Mouse (Mus musculus): ENCODE data around the gene 5730522E02Rik. TPM values are rescaled to one million over a fixed set of nuclear protein-coding genes. Genes with fewer than 3 reads are reported as not detected.
"Not testable (repeated sequence)": the region's sequence is repeated elsewhere in the genome, so short reads cannot be mapped to it uniquely, and the experiment has no call there.

The 5730522E02Rik gene
- 14.6 and 14.9 TPM in 2 replicates for polyA plus RNA-seq (2014; fragmentation: Nextera tagmentation; extraction: Ambion mirVana)

- H3K9me3 ChIP-seq (replicated peaks; ENCODE audit: control insufficient read depth, low read length), result no peaks in the 10 kb centered on the region
- DNase-seq (ENCODE audit: low spot score) (peak; percentile 37), ATAC-seq (no peak; the same call in 1 of the 2 replicates)
- peak within 1 kb of the TSS; percentile 61 for H3K4me3 ChIP-seq (ENCODE audit: low read depth, low read length)
- H3K4me2 ChIP-seq (ENCODE audit: low read length), result peak within 1 kb of the TSS; percentile 64
- WGBS, result 3% methylated on average over 28 of the region's 31 CpGs
- peak within 1 kb of the TSS; percentile 97 for H3K9ac ChIP-seq (ENCODE audit: low read length)
- H3K27ac ChIP-seq (ENCODE audit: low read depth, low read length), result peak within 1 kb of the TSS; percentile 98
- no peaks in the 10 kb centered on the region for H3K27me3 ChIP-seq (replicated peaks; ENCODE audit: control insufficient read depth, insufficient read depth, low read length)
- no peaks in the 10 kb centered on the region for H3K36me3 ChIP-seq (ENCODE audit: control insufficient read depth, insufficient read depth, low read length)
- H3K4me1 ChIP-seq (ENCODE audit: control insufficient read depth, insufficient read depth, low read length), result peaks cover 3% of the 10 kb centered on the region
Measured at GRCm38 (mm10) chr11:26210582-26211180, at the start of gene 5730522E02Rik. Gene 5730522E02Rik, minus strand, starts transcription at chr11:26210763.

- 91% methylated on average over 1 of the region's 1 CpGs for WGBS
- no peaks in the 10 kb centered on the region for H3K9me3 ChIP-seq (replicated peaks; ENCODE audit: control insufficient read depth, low read length)
Measured at GRCm38 (mm10) chr11:26236540-26236939, 26.0 kb upstream of the 5730522E02Rik start.

GRCm38 (mm10) chr11:26229895-26230294 lies 19.3 kb upstream of the 5730522E02Rik start:
- Histone ChIP-seq H3K4me1 (ENCODE audit: control insufficient read depth, insufficient read depth, low read length) (no peaks in the 10 kb centered on the region), H3K4me3 (ENCODE audit: low read depth, low read length) (no peak overlapping the region), H3K4me2 (ENCODE audit: low read length) (no peak overlapping the region), H3K36me3 (ENCODE audit: control insufficient read depth, insufficient read depth, low read length) (no peaks in the 10 kb centered on the region), H3K9ac (ENCODE audit: low read length) (no peak overlapping the region), H3K27ac (ENCODE audit: low read depth, low read length) (no peak overlapping the region), H3K9me3 (replicated peaks; ENCODE audit: control insufficient read depth, low read length) (no peaks in the 10 kb centered on the region), H3K27me3 (replicated peaks; ENCODE audit: control insufficient read depth, insufficient read depth, low read length) (no peaks in the 10 kb centered on the region)
- DNase-seq (ENCODE audit: low spot score) (peak; percentile 41), ATAC-seq (no peak)
- 65% methylated on average over 1 of the region's 1 CpGs for WGBS

More at GRCm38 (mm10) chr11:26236540-26236939, 26.0 kb upstream of the 5730522E02Rik start:
- no peak overlapping the region for H3K4me2 ChIP-seq (ENCODE audit: low read length)
- no peak overlapping the region for H3K4me3 ChIP-seq (ENCODE audit: low read depth, low read length)
- no peaks in the 10 kb centered on the region for H3K4me1 ChIP-seq (ENCODE audit: control insufficient read depth, insufficient read depth, low read length)
- no peaks in the 10 kb centered on the region for H3K27me3 ChIP-seq (replicated peaks; ENCODE audit: control insufficient read depth, insufficient read depth, low read length)
- H3K36me3 ChIP-seq (ENCODE audit: control insufficient read depth, insufficient read depth, low read length), result no peaks in the 10 kb centered on the region
- no peak overlapping the region for H3K27ac ChIP-seq (ENCODE audit: low read depth, low read length)
- DNase-seq (ENCODE audit: low spot score) (no peak), ATAC-seq (no peak)
- H3K9ac ChIP-seq (ENCODE audit: low read length), result no peak overlapping the region

- not testable (repeated sequence) for H3K36me3 ChIP-seq (ENCODE audit: control insufficient read depth, insufficient read depth, low read length); H3K4me3 ChIP-seq (ENCODE audit: low read depth, low read length); H3K9ac ChIP-seq (ENCODE audit: low read length); H3K4me1 ChIP-seq (ENCODE audit: control insufficient read depth, insufficient read depth, low read length); H3K9me3 ChIP-seq (replicated peaks; ENCODE audit: control insufficient read depth, low read length); DNase-seq (ENCODE audit: low spot score); H3K4me2 ChIP-seq (ENCODE audit: low read length); H3K27ac ChIP-seq (ENCODE audit: low read depth, low read length); ATAC-seq; H3K27me3 ChIP-seq (replicated peaks; ENCODE audit: control insufficient read depth, insufficient read depth, low read length)
- WGBS, result 89% methylated on average over 1 of the region's 1 CpGs
Measured at GRCm38 (mm10) chr11:26213643-26214042, 3.1 kb upstream of the 5730522E02Rik start.

GRCm38 (mm10) chr11:26209811-26210581 lies 567 bp downstream of the 5730522E02Rik start:
- peak; percentile 93 for ATAC-seq

GRCm38 (mm10) chr11:26203466-26203865 lies 7.1 kb downstream of the 5730522E02Rik start:
- Histone ChIP-seq H3K9me3 (replicated peaks; ENCODE audit: control insufficient read depth, low read length) (no peaks in the 10 kb centered on the region), H3K4me1 (ENCODE audit: control insufficient read depth, insufficient read depth, low read length) (no peaks in the 10 kb centered on the region), H3K27me3 (replicated peaks; ENCODE audit: control insufficient read depth, insufficient read depth, low read length) (no peaks in the 10 kb centered on the region), H3K27ac (ENCODE audit: low read depth, low read length) (no peak overlapping the region), H3K9ac (ENCODE audit: low read length) (no peak overlapping the region), H3K4me2 (ENCODE audit: low read length) (no peak overlapping the region), H3K4me3 (ENCODE audit: low read depth, low read length) (no peak overlapping the region), H3K36me3 (ENCODE audit: control insufficient read depth, insufficient read depth, low read length) (no peaks in the 10 kb centered on the region)
- WGBS, result 85% methylated on average over 2 of the region's 2 CpGs
- ATAC-seq (no peak), DNase-seq (ENCODE audit: low spot score) (no peak)

More at GRCm38 (mm10) chr11:26209811-26210581, 567 bp downstream of the 5730522E02Rik start:
- Histone ChIP-seq H3K36me3 (ENCODE audit: control insufficient read depth, insufficient read depth, low read length) (no peaks in the 10 kb centered on the region), H3K4me3 (ENCODE audit: low read depth, low read length) (peak overlapping the region; percentile 61), H3K4me1 (ENCODE audit: control insufficient read depth, insufficient read depth, low read length) (peaks cover 3% of the 10 kb centered on the region), H3K27me3 (replicated peaks; ENCODE audit: control insufficient read depth, insufficient read depth, low read length) (no peaks in the 10 kb centered on the region), H3K27ac (ENCODE audit: low read depth, low read length) (peak overlapping the region; percentile 98), H3K9ac (ENCODE audit: low read length) (peak overlapping the region; percentile 97), H3K4me2 (ENCODE audit: low read length) (peak overlapping the region; percentile 64), H3K9me3 (replicated peaks; ENCODE audit: control insufficient read depth, low read length) (no peaks in the 10 kb centered on the region)
- DNase-seq (ENCODE audit: low spot score), result peak; percentile 80
- WGBS, result under 1% methylated on average over 48 of the region's 73 CpGs

GRCm38 (mm10) chr11:26202842-26203241 lies 7.7 kb downstream of the 5730522E02Rik start:
- no peak overlapping the region for H3K9ac ChIP-seq (ENCODE audit: low read length)
- no peaks in the 10 kb centered on the region for H3K27me3 ChIP-seq (replicated peaks; ENCODE audit: control insufficient read depth, insufficient read depth, low read length)
- ATAC-seq (no peak), DNase-seq (ENCODE audit: low spot score) (no peak)
- H3K36me3 ChIP-seq (ENCODE audit: control insufficient read depth, insufficient read depth, low read length), result no peaks in the 10 kb centered on the region
- 81% methylated on average over 5 of the region's 5 CpGs for WGBS
- H3K4me1 ChIP-seq (ENCODE audit: control insufficient read depth, insufficient read depth, low read length), result no peaks in the 10 kb centered on the region
- H3K4me2 ChIP-seq (ENCODE audit: low read length), result no peak overlapping the region
- H3K4me3 ChIP-seq (ENCODE audit: low read depth, low read length), result no peak overlapping the region
- H3K27ac ChIP-seq (ENCODE audit: low read depth, low read length), result no peak overlapping the region
- no peaks in the 10 kb centered on the region for H3K9me3 ChIP-seq (replicated peaks; ENCODE audit: control insufficient read depth, low read length)

GRCm38 (mm10) chr11:26201778-26202097 lies 8.8 kb downstream of the 5730522E02Rik start:
- no peak overlapping the region for H3K27ac ChIP-seq (ENCODE audit: low read depth, low read length)
- H3K9ac ChIP-seq (ENCODE audit: low read length), result no peak overlapping the region
- ATAC-seq (no peak), DNase-seq (ENCODE audit: low spot score) (no peak)
- H3K4me2 ChIP-seq (ENCODE audit: low read length), result no peak overlapping the region
- H3K4me1 ChIP-seq (ENCODE audit: control insufficient read depth, insufficient read depth, low read length), result no peaks in the 10 kb centered on the region
- H3K4me3 ChIP-seq (ENCODE audit: low read depth, low read length), result no peak overlapping the region
- no peaks in the 10 kb centered on the region for H3K9me3 ChIP-seq (replicated peaks; ENCODE audit: control insufficient read depth, low read length)
- H3K27me3 ChIP-seq (replicated peaks; ENCODE audit: control insufficient read depth, insufficient read depth, low read length), result no peaks in the 10 kb centered on the region
- H3K36me3 ChIP-seq (ENCODE audit: control insufficient read depth, insufficient read depth, low read length), result no peaks in the 10 kb centered on the region

All from forebrain, embryonic 14.5 days (tissue).